Mouse (Mus musculus) left cerebral cortex, postnatal 25 days (tissue): ENCODE measurements around the gene Cbl. TPM values are rescaled to one million over a fixed set of nuclear protein-coding genes. Genes with fewer than 3 reads are reported as not detected.

Experiments
- DNase-seq, 2 experiments: peaks; one replicate each; pipeline ENCODE4 v3.0.0; 2022; ENCODE audit warnings: low spot score in 2 of 2, mixed read lengths in 1 of 2
- intact Hi-C: fragments of 180-260 bp; cut with DNase I; formaldehyde crosslinking; loops from one replicate; pipeline ENCODE4 v1.15.1; 2025
- total RNA-seq, 2 experiments: library from RNA; stranded (reverse); gene quantifications; 2 replicates each; pipeline ENCODE4 v1.2.3; 2021

The Cbl gene
- total RNA-seq, 2 experiments from 2014 or later = 53.4 to 54.2 TPM

DNA sequence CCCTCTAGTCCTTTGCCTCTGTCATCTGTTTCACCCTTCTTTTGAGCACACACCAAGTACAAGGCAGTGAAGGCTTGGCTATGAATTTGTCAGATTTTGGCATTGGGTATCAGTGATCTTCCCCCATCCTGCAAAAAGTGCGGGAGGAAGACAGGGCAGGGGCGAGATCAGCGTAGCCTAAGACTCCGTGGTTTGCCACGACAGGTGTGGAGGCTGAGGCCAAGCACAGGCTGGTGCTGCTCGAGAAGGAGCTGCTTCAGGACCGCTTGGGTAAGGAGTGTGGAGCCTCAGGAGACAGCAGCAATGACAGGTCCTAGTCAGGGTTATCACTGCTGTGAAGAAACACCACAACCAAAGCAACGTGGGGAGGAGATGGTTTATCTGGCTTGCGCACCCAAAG, 7.6 kb upstream of the Cbl start:
- intact Hi-C loops = no loop called here
- no peak for DNase-seq

DNA sequence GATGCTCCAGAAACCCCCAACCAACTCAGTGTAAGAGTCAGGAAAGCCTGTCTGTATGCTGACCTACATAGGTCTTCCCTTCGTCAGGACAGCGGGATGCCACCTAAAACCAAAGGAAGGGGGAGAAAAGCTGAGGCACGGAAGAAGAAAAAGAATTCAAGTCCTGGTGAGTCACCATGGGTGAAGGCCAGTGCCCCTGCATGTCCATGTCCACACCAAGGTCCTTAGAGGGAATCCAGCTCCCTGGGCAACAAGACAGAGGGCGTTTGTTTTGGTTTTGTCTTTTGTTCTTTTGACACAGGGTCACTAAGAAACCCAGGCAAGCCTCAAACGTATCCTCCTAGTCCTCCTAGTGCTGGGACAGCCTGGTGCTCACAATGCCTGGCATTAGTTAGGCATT, 7.1 kb upstream of the Cbl start:
- intact Hi-C loops = no loop called here
- DNase-seq = no peak

DNA sequence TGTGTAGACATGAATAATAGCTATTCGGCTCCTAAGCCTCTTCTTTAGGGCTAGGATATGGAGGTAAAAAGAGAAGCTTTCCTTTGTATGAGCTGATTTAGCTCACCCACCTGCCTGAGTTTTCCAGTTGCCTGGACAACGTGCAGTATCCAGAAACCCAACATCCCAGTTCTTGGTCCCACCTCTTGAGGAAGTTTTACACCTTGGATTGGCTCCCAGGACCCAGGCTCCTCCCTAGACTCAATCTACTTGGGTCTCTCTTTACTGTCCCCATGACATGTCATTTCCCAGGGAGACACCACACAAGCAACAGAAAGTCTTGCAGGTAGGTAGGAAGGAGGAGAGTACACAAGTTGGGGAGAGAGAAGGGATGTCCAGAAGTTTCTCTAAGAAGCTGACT, 6.5 kb upstream of the Cbl start, which contains the start of gene Ccdc153:
Gene Ccdc153 (plus strand): TSS at position 278 of the 400 bp plus-strand sequence.
- intact Hi-C loops = no loop called here

DNA sequence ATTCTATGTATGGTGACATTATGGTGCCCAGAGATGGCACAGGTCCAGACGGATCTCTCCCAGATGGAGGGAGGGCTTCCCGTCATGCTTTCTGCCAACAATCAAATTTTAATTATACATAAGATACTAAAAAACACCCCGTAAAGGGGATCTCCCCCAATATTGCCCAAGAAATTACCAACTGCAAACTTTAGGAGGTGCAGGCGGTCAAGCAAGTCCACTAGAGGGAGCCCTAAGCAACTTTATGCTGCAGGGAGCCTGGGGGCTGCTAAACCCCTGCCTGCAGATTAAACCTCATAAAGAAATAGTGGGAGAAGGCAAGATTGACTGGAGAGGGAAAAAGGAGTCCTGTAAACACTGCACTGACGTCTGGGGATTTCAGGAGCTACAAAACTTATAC, 5.6 kb upstream of the Cbl start:
- peak; percentile 42 to 47 for DNase-seq
- intact Hi-C loops = loop anchor here (10.0 kb wide), 2 partner anchors 55 to 255 kb away; no protein-coding TSS in a partner anchor

More for the DNA sequence above, 6.5 kb upstream of the Cbl start, which contains the start of gene Ccdc153:
- no peak for DNase-seq

DNA sequence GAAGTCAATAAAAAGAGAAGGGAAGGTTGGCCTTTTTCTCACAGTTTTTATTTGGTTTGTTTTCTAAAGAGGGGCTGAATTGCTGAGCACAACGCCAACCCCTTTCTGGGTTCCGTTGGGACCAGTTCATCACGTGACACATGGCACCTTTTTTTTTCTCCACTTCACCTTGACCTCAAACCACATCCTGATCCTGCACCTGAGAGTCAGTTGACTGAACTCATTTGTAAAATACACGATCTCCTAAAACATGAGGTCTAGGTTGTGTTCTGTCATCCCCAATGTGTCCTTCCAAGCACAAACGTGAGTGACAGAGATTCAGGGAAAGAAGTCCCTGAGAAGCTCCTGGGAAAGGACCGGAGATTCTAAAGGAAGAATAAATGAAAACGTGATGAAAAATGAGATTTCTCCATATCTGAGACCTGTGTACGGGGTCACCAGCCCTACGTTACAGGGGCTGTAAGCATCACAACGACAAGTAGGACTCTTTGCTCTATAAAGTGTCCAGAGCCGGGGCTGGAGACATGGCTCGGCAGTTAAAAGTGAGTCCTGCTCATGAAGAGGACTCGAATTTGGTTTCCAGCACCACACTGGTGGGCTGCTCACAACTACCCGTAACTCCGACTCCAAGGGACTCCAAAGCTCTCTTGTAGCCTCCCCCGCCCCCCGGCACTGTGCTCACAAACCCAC, 4.8 kb upstream of the Cbl start:
- DNase-seq = no peak
- intact Hi-C loops = loop anchor here (10.0 kb wide), 2 partner anchors 54 to 254 kb away; no protein-coding TSS in a partner anchor

DNA sequence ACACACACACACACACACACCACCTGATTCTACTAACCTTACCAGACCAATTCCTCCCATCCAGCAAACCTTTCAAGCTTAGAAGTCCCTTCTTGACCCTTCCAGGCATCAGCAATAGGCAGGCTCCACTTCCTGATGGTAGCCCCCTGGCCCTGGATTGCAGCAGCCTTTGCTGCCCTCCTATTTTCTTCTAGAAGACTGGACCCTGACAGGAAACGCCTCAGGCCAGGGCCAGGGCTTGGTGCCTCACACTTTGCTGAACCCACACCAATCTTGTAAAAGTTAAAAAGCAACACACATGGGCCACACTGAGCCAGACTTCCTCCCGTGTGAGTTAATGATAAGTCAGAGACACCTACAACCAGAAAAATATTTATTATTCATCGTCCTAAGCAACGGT, 3.3 kb upstream of the Cbl start:
- intact Hi-C loops = loop anchor here (10.0 kb wide), 2 partner anchors 52 to 252 kb away; no protein-coding TSS in a partner anchor
- no peak for DNase-seq

DNA sequence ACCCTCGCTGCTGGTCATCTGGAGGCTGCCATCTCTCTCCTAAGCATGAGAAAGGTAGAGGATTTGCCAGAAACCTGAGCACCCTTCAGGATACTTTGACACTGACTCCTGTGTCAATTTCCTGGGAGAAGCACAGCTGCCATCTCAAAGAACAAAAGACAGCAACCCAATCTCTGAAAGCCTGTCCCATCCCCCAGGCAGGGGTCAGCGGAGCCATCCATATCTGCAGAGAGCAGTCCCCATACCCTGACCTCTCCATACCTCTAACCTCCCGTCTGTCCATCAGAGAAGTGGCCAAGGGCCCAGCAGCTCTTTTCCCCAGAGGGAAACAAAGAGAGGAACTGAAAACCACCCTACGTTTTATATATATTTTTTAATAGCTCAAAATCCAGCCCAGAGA, 2.8 kb upstream of the Cbl start:
- no peak for DNase-seq
- intact Hi-C loops = loop anchor here (10.0 kb wide), 2 partner anchors 52 to 252 kb away; no protein-coding TSS in a partner anchor

DNA sequence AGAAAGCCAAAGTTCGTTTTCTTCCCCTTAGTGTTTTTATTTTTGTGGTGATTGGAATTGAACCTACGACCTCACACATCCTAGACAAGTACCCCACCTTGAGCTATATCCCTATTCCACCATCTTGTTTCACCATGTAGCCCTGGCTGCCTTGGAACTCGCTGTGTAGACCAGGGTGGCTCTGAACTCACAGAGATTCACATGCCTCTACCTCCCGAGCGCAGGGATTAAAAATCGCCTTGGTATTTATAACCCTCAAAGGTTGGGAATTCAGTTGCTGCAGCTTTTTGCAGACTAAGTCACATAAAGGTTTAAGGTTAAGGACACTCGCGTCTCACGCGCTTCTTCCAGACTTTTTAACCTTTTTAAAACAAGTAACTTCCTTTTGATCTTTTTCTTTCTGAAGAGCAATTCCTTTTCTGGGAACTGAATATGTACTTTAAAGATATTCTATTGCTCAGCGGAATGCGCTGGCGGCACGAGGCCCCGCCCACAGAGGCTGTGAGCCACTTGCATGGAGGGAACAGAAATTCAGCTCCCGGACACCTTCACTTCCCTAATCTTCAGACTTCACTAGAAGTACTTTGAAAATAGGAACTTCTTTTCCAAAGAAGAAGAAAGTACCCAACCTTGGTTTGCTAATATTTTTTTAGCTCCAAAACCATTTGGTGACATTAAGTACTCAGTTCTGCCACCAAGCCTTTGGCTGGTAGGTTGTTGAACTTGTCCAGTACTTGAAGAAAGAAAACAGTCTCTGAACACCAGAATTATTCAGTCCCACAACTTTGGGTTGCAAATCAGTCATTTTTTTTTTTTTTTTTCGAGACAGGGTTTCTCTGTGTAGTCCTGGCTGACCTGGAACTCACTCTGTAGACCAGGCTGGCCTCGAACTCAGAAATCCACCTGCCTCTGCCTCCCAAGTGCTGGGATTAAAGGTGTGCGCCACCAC, 904 bp upstream of the Cbl start:
- DNase-seq = peak; percentile 61 to 66

DNA sequence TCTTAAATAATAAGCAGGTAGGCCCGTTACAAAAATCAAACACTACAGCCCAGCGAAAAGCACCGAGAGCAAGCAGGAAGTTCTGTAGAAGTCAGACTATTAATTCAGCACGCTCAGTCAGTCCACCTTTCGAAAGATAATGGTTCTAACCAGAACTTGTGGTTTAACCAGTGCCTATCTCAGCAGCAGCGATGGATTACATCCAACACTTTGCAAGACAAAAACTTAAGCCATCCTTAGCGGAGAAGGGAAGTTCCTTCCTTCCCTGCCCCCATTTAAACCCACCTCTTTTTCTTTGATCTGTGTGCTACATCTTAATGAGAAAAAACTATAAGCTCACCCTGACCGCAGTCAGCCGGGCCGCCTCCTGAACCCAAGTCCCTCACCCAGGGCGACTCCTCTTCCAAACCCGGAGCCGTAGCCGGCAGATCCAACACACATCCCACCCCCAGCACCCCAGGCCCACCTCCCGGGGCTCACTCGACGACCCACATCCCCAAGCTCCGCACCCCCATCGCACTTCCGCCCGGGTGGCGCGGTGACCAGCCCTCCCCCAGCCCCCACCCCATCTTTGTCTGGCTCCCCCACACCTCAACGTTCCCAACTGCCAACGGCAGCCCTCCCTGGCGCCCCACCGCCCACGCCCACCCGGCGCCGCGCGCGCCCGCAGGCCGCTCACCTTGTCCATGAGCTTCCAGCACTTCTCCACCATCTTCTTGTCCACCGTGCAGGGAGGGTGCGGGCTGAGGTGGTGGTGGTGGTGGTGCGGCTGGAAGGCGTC, 638 bp downstream of the Cbl start:
- intact Hi-C loops = loop anchor here (10.0 kb wide), 2 partner anchors 48 to 248 kb away; no protein-coding TSS in a partner anchor
- DNase-seq = peak in 1 of 2 experiments; percentile 35

More for the DNA sequence above, 904 bp upstream of the Cbl start:
- intact Hi-C loops = loop anchor here (1.0 to 10.0 kb wide), 3 partner anchors 50 to 250 kb away; no protein-coding TSS in a partner anchor

DNA sequence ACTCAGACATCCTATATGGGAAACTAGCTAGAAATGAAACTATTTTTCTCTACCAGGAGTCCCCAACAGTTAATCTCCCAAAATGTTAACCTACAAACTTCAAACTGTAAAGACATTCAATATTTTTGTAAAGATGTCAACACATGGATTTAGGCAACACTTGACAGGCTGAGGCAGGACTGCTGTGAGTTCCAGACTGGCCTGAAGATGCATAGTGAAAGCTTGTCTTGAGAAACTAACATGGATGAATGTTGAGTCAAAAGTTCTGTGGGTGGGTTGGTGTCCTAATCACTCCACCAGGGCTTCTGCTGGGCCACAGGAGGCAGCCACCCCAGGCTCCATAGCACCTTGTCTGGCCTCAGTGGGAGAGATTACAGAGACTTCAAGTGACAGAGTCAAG, 2.2 kb downstream of the Cbl start:
- no peak for DNase-seq
- intact Hi-C loops = loop anchor here (10.0 kb wide), 2 partner anchors 47 to 247 kb away; no protein-coding TSS in a partner anchor

DNA sequence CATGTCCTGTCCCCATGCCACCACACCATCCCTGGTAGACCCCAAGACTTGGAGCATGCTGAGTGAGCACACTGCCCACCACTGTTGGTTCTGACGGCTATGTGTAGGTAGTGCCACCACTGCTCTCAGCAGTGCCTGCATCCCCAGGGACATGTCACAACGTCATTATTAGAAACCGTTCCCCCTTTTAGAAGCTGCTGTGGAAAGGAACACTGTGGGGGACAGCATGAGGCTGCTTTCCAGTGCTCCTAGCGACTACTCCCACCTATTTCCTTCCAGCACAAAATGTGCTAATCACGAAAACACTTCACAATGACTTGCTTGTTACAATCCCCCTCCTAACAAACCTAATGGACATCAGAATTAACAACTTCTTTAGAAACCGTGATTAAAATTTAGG, 7.9 kb downstream of the Cbl start:
- intact Hi-C loops = no loop called here
- peak in 1 of 2 experiments; percentile 25 for DNase-seq

DNA sequence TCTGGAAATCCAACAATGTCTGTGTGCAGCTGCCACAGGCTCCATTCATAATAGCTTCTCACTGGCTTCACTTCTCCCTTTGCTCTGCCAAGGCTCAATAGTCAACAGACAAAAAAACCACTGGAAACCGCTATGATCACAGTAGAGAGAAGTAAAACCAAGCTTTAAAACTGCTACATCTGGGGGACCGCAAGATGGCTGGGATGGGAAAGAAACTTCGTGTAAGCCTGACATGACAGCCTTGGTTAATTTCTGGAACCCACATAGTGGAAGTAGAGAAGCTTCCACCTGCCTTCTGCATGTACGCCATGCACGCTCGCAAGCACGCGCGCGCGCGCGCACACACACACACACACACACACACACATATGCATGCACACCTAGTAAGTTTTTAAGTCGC, 20.3 kb downstream of the Cbl start:
- intact Hi-C loops = no loop called here
- DNase-seq = no peak

DNA sequence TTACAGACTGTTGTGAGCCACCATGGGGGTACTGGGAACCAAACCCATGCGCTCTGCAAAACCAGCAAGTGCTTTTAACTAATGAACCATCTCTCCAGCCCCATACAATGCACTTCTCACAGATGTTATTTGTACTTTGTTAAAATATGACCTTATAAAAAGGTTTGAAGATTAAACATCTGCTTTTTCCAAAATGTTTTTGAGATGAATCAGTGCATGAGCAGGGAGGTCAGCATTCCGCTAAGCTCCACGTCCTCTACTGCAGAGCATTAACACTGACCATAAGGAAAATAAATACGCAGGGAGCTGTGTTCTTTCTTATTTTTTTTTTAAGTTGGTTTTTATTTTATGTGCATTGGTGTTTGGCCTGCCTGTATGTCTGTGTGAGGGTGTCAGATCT, 21.4 kb downstream of the Cbl start:
- DNase-seq = no peak
- intact Hi-C loops = no loop called here

DNA sequence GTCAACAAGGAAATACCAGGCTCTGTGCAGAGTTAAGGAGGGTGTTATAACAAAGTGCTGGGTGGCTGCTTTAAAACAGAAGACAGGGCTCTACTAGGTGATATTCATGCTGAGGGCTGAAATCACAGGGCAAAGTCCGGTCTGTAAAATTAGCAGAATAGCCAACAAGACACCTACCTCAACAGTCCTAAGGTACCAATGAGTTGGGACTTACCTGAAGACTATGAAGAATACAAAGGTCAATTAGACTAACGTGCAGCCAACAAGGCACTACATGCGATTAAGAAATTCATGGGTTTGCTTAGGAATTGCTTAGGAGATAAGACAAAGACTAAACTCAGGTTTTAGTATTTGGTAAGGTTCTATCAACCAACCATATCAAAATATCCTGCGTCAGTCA, 24.4 kb downstream of the Cbl start:
- DNase-seq = no peak
- intact Hi-C loops = no loop called here

DNA sequence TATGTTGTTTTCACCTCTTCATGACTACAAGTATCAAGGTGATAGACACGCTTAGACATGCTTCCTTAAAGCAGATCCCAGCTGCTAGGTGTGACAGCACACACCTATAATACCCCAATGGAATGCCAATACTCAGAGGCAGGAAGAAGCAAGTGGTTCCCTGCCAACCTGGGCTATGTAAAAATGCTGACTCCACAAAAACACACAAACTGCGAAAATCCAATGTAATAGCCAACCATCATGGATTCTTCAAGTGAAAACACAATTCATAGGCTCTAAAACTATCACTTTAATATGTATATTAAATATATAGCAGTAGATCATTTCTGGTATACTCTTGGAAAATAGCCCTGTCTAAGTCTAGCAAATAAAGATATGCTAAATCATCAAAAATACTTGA, 26.0 kb downstream of the Cbl start:
- intact Hi-C loops = no loop called here
- no peak for DNase-seq

DNA sequence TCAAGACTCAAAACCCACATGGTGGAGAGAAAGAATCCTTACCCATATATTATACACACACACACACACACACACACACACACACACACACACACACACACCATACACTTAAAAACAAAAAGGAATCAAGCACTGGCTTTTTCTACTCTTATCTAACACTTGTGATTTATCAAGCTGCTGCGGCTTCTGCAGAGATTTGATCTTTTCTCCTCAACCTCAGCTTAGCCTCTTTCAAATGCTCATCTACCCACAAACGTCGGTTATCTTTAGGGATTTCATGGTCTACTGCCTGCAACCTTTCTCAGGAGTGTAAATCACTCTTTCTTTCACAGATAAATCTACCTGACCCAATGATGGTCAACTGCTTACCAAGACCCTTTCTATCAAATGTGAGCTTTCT, 33.4 kb downstream of the Cbl start:
- intact Hi-C loops = no loop called here
- DNase-seq = no peak

DNA sequence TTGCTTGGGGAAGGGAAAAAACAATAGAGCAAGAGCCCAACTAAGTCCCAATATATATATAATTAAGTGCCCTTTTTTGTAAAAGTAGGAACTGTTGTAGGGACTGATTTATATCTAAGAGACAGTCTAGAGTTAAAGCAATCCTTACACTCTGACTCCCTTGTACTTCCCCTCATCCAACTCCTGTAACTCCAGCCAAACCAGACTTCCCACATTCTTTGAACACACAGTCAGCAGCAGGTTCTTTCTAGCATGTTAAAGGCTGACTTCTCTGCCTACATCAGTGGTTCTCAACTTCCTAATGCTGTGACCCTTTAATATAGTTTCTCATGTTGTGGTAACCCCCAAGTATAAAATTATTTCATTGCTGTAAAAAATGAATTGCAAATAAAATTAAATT, 34.3 kb downstream of the Cbl start:
- intact Hi-C loops = no loop called here

DNA sequence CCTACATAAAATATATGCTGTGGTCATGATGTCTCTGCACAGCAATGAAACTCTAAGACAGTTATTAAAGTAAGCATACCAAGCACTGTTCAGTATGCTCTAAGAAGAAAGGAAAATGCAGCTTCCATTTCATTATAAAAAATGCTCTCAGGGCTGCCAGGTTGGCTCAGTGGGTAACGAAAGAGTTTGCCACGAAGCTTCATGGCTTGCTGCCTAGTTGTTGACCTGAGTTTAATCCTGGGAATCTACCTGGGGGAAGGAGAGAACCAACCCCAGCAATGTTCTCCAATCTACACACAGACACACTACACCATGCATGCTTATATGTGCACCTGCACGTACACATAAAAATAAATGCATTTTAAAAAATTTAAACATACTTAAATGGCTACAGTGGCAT, 34.7 kb downstream of the Cbl start:
- intact Hi-C loops = no loop called here
- no peak for DNase-seq

More for the DNA sequence above, 34.3 kb downstream of the Cbl start:
- no peak for DNase-seq

DNA sequence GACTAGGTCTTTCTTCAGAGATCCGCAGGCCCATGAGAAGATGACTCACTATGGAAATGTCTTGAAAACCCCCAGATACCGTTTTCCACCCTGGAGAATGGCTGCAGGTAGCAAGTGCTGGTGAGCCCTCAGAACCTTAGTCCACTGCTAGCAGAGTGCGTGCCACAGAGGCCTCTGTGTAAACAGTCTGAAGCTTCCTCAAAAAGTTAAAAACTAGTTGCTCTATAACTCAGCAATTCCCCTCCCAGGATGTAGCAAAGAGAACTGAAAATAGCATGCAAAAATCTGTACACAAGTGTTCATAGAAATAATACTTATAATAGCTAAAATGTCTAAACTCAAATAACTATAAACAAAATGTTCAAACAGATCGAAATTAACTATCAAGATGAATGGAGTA, 37.5 kb downstream of the Cbl start:
- intact Hi-C loops = no loop called here
- DNase-seq = no peak

DNA sequence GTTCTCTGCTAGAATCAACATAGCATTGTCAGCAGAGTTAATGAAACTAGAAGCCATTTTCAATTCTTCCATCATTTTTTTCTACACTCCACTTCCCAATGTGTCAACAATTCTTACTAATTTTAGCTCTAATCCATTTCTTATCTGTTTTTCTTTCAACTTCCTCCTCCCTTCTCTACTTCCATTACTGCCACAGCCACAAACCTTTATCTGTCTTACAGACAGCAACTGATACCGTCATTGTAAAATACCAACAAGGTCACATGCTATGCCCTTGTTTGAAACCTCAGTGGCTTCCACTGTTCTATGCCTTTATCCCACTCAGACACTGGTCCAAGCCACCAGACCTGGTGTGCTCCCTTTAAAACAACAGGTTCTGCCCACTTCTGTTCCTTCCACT, 39.8 kb downstream of the Cbl start:
- no peak for DNase-seq
- intact Hi-C loops = no loop called here
